Mouse (Mus musculus): ENCODE data around the gene Krt10. TPM values are rescaled to one million over a fixed set of nuclear protein-coding genes. Genes with fewer than 3 reads are reported as not detected.

Gene Krt10
- 0.93 and 1.2 TPM in 2 replicates for polyA plus RNA-seq (2012; rRNA removed)

DNA sequence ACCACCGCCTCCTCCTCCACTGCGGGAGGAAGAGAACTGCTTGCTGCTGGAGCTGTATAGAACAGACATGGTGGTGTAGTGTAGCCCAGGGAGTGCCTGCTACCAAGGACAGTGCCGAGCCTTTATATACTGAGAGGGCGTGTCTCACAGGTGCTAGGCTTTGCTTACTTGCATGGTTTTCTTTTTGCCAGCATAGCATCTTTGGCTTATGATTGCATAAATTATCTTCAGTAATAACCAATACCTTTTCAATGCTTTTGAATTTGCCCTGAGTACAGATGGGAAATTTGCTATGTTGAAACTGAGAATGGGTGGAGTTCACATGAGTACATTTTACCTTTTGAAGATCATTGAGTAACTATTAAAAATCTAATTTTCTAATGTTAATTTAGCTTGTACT, at the start of gene Krt10:
Krt10 (minus strand) TSS at position 101 of the 400 bp plus-strand sequence.
- no peak for DNase-seq (ENCODE audit: low read depth)

DNA sequence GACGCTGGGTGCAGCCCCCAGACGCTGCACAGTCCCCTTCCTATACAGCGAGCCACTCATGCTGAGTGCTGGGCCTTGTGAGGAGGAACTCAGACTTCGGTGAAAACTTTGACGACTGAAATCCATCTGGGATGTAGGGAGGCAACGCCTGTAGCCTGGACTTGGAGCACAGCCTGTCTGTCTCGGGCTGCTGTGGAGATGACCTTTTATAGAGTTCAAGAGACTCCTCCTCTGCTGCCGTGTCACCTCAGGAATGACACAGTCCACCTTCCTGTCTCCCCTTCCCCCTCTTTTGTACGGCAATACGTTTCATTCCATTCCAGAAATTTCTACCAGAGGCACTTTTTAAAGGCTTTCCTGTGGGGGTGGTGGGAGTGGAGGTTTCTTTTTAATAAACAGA, 48.8 kb upstream of the Krt10 start, which contains the start of gene Krt20:
Krt20 (minus strand) TSS at position 179 of the 400 bp plus-strand sequence.
- no peak for DNase-seq (ENCODE audit: low read depth)

DNA sequence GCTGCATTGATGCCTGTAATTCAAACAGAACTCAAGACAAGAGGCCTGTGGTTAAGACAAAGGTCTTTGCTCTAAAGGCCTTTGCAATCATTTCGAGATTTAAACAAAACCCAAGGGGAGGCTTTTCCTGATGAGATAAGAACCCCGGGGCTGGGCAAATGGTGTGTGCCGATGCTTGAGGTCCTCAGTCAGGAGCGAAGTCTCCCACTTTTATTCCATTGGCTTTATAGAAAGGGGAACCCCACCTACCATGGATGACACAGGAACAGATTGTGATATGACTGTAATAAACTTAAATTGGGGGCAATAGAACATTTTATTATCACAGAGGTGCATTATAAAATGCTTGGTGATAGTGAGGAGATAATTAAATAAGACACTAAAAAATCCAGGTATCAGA, 47.5 kb upstream of the Krt10 start:
- no peak for DNase-seq (ENCODE audit: low read depth)

DNA sequence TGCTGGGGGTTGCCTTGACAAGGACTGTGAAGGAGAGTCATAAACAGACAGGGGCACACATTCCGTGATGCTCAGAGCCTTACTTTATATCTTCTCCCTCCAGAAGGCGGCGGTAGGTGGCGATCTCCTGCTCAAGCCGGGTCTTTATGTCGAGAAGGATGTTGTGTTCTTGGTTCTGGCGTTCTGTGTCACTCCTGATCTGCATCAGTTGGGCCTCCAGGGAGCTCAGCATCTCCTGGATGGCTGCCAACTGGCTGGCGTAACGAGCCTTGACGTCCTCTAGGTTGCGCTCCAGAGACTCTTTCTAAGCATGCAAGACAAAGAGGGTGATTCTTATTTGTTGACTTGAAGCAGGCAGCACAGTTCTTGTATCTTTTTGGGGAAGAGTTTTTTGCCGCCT, 41.5 kb upstream of the Krt10 start:
- DNase-seq (ENCODE audit: low read depth) = no peak

DNA sequence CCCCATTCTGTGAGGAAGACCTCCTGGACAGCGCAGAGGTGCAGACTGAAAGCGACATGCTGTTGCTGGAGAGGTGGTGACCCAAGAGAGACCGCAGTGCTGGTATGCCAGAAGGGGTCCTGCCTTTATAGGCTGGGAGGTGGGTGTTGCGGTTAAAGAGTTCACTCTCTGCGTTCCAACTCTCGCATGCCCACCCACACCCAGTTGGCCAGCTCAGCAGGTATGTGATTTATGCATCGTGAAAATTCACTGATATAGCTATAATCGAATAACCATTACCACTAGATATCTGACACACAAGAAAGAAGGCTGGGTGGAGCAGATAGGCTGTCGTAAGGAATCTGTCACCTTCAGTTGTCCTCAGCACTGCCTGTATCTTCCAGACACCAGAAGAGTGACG, 33.0 kb upstream of the Krt10 start, which contains the start of gene Krt12:
Krt12 (minus strand) TSS at position 101 of the 400 bp plus-strand sequence.
- DNase-seq (ENCODE audit: low read depth) = no peak

DNA sequence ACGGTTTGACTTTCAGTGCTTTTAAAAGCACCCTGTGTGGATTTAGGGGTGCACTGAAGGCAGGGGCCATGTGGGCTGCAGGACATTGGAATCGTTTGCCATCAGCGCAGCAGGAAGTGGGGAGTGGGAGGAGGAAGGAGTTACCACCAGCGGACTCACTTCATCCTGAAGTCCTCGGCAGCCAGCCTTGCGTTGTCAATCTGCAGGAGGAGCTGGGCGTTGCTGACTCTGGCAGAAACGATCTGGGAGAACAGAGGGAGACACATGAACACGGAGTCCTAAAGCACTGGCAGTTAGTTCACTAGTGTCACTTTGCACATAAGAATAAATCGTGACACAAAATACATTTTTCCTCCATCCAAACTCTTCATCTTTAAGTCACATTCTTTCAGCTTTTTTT, 31.4 kb upstream of the Krt10 start:
- no peak for DNase-seq (ENCODE audit: low read depth)

DNA sequence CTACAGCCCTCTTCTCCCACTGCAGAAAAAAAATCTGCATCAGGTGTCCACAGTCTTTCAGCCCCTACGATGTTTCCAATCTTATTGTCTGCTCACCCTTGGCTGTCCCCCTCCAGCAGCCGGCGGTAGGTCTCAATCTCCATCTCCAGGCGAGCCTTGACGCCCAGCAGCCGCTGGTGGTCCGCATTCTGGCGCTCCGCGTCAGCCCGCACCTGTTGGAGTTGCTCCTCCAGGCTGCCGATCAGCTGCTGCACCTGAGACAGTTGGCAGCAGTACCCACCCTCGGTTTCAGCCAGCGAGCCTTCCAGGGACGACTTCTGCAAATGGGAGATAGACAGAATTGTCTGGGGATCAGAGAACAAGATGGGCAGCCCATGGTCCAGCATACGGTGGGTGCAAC, 28.7 kb upstream of the Krt10 start:
- DNase-seq (ENCODE audit: low read depth) = no peak

DNA sequence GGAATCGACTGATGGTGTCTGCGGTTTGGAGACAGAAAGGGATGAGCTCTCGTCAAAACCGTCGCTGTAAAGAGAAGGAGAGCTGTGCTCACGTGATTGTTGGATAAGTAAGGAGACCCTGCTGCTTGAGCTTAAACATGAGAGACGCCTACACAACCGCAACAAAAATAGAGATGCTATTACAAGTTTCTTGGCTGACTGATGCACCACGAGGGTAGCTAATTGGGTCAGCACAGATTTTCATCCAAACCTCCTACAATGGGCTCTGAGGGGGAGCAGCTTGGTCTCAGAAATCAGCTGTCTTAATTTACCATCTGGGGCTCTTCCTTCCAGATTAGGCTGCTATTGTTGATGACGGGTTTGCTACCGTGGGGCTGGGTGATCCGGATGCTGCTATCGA, 27.7 kb upstream of the Krt10 start:
- DNase-seq (ENCODE audit: low read depth) = no peak

DNA sequence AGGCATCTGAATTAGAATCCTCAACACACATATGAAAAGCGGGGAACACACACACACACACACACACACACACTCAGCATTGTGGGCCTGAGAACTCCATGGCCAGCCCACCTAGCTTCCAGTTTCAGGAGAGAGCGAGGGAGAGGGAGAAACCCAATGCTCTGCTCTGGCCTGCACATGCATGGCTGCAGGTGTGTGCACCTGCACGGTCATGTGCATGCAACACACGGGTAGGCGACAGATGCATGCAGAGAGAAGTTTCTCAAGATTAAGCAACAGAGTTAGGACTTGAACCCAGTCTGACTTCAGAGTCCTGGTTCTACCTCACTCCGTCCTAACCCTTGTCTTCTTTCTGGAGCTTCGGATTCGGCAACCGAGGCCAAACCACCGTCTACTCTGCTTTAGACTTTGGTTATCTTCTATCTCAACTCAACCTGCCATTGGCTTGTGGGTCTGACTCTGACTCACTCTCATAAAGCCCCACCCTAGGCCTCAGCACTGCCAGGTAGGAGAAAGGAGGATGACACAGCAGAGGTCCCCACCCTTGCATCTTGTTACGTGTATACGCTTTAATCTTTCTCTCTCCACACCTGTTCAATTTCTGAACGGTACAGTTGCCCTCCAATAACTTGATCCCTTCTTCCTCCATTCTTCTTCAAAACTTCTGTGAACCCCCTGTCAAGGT, 25.4 kb upstream of the Krt10 start:
- no peak for DNase-seq (ENCODE audit: low read depth)

DNA sequence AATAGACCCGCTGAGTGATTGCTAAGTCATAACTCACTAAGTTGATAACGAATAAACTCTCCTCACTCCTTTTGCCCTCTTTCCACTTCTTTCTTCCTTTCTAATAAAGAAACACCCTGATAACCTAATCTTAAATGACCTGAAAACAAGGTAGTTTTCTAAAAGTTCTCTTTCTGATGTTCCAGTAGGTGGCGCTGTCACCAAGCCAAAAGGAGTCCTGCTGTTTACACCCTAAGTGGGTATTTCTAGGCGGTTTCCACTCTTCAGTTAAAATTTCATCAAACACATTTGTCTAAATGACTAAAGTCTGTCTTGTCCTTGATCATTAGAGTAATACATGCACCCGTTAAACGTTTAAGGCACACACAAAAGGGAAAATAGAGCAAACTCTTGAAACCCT, 24.1 kb upstream of the Krt10 start:
- DNase-seq (ENCODE audit: low read depth) = no peak

DNA sequence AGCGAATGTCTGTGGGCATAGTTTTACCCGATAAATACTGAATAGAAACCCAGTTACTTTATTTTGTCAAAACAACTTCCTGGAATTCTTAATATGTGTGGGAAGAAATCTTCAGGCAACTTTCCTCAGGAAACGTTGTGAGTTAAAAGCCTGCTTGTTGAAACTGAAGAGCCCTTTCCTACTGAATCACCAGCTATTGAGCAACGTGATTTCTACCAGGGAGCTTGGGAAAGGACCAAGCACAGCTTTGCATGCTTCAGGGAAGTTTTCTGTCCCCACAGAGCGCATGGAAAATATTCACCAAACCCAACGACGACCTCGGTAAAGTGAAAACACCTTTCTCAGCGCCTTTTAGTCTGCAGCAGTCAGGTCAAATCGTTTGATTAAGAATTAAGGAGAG, 17.0 kb upstream of the Krt10 start:
- no peak for DNase-seq (ENCODE audit: low read depth)

DNA sequence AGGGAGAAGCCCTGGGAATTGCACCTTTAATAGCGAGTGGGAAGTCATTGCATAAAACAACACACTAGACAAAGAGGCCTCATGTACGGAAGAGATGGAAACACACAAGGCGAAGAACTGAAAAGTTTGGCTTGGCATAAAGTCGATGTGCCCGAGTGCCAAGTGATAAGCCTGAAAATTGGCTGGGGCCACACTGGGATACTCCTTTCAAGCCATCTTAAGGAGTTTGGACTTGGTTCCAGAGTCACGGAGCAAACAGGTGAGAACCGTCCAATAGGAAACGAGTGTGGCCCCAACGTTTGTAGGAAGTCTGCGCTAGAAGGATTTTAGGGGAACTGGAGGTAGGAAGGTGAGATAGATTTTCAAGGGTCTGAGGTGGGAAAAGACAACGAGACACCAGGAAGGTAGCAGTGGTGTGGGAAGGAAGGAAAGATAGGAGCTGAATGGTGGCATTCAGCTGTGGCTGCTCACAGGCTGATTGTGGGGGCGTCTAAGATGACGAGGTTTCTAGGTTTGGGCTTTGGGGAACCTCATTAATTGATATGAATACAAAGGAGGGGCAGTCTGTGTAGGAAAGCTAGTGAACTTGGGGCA, 10.9 kb upstream of the Krt10 start:
- no peak for DNase-seq (ENCODE audit: low read depth)

DNA sequence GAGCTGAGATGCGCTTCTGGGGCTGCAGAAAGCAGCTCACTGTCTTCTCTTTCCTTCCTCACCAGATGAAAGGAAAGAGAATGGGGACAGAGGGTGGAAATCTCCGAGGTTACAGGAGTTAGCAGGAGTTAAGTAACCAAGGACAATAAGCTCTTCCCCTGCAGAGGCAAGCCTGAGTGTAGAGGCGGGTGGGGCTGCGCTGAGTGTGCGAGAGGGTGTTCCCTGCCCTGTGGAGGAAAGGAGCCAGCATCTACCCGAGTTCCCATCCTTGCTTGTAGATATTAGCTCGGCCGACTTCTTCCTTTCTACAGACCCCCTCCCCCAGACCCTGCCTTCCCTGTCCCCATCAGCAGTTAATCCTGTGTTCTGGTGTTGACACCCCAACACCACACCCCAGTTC, 9.7 kb upstream of the Krt10 start:
- no peak for DNase-seq (ENCODE audit: low read depth)

DNA sequence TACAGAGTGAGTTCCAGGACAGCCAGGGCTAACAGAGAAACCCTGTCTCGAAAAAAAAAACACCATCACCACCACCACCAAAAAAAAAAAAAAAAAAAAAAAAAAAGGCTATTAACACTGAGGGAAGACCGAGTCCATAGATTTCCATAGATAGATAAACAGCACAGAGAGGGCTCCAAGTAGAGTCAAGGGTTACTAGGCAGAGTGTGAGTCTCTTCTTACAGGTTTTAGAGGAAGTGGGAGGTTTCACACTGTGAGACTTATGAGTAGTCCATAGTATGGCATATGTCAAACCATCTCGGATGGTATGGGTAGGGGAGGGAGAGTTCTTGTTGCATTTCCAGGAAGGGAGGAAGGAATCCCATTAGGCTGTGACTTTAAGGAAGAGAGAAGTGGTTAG, 8.9 kb upstream of the Krt10 start:
- DNase-seq (ENCODE audit: low read depth) = no peak

DNA sequence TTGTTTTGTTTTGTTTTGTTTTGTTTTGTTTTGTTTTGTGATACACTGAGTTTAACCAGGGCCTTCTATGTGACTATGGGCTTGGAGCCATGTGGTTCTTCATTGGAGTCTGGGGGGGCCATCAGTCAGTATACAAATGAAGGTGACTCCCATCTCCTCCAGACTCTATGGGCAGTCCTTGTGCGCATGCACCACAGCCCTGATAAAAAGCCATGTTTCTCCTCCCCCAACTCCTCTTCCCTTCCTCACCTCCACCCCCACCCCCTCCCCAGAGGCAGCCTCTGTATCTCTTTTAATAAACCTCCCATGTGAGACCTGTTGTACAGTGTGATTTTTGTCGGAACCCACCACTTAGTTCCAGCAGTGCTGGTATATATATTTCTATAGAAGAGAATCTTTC, 7.5 kb upstream of the Krt10 start:
- no peak for DNase-seq (ENCODE audit: low read depth)

DNA sequence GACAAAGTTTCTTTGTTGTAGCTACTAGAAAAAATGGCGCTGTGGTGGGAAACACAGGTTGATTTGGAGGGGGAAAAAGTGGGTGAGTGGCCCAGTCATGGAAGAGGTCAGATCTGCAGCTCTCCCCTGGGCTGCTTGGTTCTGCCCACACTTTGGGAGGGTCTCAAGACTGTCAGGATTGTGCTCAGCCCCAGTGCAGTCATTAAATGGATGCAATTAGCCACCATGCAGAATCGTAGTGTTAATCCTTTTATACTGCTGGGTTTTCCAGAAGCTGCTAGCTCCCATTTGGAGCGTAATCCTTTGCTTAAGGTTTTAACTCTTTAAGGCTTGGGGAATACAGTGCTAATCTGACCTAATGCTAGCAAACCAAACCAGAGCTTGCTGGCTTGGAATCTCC, 6.9 kb upstream of the Krt10 start:
- no peak for DNase-seq (ENCODE audit: low read depth)

DNA sequence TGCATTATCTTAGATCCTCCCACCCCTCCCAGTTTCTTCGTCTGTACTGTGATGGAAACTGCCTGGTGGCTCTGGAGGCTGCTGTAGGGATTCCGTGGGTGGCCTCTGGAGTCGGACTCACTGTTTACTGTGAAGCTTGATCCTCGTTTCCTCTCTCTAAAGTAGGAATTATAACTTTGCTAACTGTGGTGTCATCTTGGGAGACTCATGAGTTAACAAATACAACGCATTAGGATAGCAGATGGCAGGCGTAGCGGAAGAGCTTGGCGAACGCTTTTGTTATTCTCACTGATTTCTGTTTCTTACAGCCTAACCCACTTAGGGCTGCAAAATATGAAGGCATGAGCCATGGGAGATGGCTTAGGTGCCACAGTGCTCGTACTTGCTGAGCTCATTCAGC, 3.3 kb upstream of the Krt10 start:
- no peak for DNase-seq (ENCODE audit: low read depth)

DNA sequence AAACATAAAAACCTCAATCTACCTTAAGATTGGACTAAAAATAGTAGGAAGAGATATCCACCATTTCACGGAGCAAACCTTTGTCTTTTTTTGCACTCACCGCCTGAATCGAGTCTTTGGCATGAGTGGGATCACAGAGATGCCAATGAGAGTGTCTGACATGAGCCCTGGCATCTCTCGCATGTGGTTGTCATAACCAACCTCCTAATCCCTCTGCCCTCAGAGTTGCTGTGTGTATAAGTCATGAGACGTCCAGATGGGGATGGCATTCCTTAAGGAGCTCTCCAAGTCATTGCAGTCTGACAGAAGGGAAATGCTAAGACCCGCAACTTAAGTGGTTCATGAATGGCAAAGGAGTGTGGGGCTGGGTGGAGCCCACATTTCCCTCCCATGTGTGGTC, 2.2 kb upstream of the Krt10 start:
- no peak for DNase-seq (ENCODE audit: low read depth)

DNA sequence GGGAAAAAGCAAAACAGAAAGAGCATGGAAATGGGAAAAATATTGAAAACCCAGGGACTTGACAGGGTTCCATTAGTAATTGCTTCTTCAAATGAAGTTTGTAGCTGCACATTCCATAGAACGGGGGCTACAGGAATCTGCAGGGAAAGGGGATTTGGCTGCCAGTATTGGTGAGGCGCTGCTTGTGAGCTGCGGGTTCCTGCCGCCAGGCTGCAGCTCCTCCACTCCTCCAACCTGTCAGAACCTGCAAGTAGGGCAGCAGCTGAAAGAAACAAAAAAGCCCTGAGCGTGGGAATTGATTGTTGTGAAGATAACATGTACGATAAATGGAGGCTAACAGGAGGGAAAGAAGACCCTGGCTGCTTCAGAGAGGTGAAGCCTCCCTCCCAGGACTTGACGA, 1.7 kb upstream of the Krt10 start:
- peak; percentile 31 for DNase-seq (ENCODE audit: low read depth)

DNA sequence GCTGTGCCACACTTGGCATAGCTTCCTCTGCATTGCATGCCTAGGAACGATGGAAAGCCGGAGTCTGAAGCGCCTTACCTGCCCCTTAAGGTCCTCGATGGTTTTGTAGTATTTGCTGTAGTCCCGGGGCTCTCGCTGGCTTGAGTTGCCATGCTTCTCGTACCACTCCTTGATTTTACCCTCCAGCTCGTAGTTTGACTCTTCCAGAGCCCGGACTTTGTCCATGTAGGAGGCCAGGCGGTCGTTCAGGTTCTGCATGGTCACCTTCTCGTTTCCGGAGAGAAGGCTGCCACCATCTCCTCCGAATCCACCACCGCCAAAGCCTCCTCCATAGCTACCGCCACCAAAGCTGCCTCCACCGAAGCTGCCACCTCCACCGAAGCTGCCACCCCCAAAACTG, 503 bp downstream of the Krt10 start:
- DNase-seq (ENCODE audit: low read depth) = no peak

DNA sequence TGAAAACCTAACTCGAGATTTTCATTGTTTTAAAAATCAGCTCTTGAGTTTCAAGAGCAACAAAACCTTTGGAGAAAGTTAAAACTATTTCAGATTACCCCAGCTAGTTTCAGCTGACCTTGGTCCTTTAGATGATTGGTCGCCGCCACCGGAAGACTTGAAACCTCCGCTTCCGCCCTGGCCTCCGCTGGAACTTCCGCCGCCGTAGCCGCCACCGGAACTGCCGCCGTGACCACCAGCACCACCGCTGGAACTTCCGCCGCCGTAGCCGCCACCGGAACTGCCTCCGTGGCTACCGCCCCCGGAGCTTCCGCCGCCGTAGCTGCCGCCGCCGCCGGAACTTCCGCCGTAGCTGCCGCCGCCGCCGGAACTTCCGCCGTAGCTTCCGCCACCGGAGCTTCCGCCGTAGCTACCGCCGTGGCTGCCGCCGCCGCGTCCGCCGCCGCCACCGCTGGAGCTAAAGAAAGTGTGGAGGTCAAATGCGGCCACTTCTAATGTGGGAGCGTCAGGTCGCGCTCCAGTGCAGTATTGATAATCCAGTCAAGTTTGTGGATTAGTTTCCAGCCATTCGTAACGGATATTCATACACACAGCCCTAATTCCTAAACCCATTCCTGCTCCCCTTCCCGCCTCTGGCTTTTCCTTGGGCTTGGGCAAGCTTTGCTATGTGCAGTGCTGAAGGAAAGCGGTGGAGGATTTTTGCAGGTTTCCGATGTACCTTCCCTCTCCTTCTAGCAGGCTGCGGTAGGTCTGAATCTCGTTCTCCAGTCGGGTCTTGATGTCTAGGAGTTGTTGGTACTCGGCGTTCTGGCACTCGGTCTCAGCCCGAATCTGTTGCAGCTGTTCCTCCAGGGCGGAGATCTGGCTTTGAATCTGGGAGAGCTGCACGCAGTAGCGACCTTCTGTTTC, 3.1 kb downstream of the Krt10 start:
- no peak for DNase-seq (ENCODE audit: low read depth)

DNA sequence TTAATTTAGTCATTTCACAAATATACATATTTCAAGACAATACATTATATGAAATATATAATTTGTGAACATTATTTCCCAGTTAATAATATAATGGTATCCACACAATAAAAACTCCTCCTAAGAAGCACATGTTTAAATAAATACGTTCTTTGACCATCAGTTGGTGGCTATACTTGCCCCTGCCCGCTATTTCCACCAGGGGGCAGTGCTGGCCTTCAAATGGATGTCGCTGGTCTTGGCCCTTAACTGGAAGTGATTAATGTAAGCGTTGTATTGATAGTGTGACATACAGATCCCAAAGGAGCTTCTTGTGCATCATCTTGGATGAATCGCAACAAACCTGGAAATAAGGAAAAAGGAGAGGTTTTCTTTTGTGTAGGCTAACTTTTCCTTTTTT, 9.6 kb downstream of the Krt10 start:
- no peak for DNase-seq (ENCODE audit: low read depth)

DNA sequence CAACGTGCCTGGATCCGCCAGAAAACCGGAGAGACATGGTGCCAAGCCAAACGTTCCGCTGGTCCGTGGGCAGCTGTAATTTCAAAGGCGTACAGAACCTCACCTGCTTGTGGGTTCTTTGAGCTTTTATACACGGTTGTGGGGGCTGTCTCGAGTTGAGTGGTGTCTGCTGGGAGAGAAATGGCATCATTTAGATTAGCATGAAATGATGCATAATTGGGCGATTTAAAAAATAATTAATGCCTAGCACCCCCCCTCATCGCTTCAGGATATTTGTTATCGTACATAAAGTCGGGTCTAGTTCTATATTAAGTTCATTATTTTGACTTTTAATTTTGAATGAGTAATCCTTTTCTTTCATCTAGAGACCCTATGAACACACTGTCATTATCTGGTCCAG, 14.4 kb downstream of the Krt10 start, which contains the start of gene Krt28:
Krt28 (minus strand) TSS at position 101 of the 400 bp plus-strand sequence.
- DNase-seq (ENCODE audit: low read depth) = no peak
